Mouse (Mus musculus) midbrain, embryonic 13.5 days (tissue): ENCODE results near the gene 4930402F06Rik. TPM values are rescaled to one million over a fixed set of nuclear protein-coding genes. Genes with fewer than 3 reads are reported as not detected.

Experiments used
- ATAC-seq: fragments of 200-750 bp; cut with Nextera tagmentation; 2 replicates; pipeline ENCODE4 v1.8.0; 2017; ENCODE audit warnings: mild to moderate bottlenecking, moderate TSS enrichment, moderate library complexity
- H3K27ac ChIP-seq: fragments of 300-500 bp; sonication (generic); 2 replicates; pipeline ENCODE4 v1.5.1; 2015; ENCODE audit warnings: inconsistent platforms, mild to moderate bottlenecking, moderate library complexity
- H3K27me3 ChIP-seq: fragments of 300-500 bp; sonication (generic); 2 replicates; pipeline ENCODE4 v1.6.1; 2015; ENCODE audit warnings: mild to moderate bottlenecking, inconsistent platforms
- H3K36me3 ChIP-seq: fragments of 300-500 bp; sonication (generic); 2 replicates; pipeline ENCODE4 v1.6.1; 2015; ENCODE audit warnings: mild to moderate bottlenecking, inconsistent platforms
- H3K4me1 ChIP-seq: fragments of 300-500 bp; sonication (generic); replicated peaks from 2 replicates; pipeline ENCODE4 v1.6.1; 2015; ENCODE audit warnings: inconsistent platforms
- H3K4me2 ChIP-seq: fragments of 300-500 bp; sonication (generic); replicated peaks from 2 replicates; pipeline ENCODE4 v1.6.1; 2015; ENCODE audit warnings: moderate library complexity, mild to moderate bottlenecking, inconsistent platforms
- H3K4me3 ChIP-seq: fragments of 300-500 bp; sonication (generic); replicated peaks from 2 replicates; pipeline ENCODE4 v1.5.1; 2015; ENCODE audit warnings: mild to moderate bottlenecking, inconsistent platforms
- H3K9ac ChIP-seq: fragments of 300-500 bp; sonication (generic); replicated peaks from 2 replicates; pipeline ENCODE4 v1.6.1; 2015; ENCODE audit warnings: mild to moderate bottlenecking, inconsistent platforms
- H3K9me3 ChIP-seq: fragments of 300-500 bp; sonication (generic); 2 replicates; pipeline ENCODE4 v1.6.1; 2016; ENCODE audit warnings: mild to moderate bottlenecking, inconsistent platforms
- WGBS: fragments of 180-500 bp; shearing (Covaris S2); methylation state at CpG from one replicate; pipeline ENCODE4 v1.1.7; 2015; 5-methylcytosine and 5-hydroxymethylcytosine counted together
- polyA plus RNA-seq: library from polyadenylated mRNA; unstranded; fragments of >200 nt; fragmentation: Nextera tagmentation; extraction: Ambion mirVana; gene quantifications from 2 replicates; pipeline ENCODE4 v1.2.1, GENCODE M21; 2015

The 4930402F06Rik gene
- polyA plus RNA-seq, 1 experiment from 2014 or later, result not detected

- no peaks in the 10 kb centered on the region for H3K36me3 ChIP-seq
- peaks cover 20% of the 10 kb centered on the region for H3K4me1 ChIP-seq
- H3K9ac ChIP-seq, result peak within 1 kb of the TSS; percentile 76
- peak within 1 kb of the TSS; percentile 74 for H3K4me3 ChIP-seq
- ATAC-seq, result peak; percentile 99
- H3K27ac ChIP-seq, result peak within 1 kb of the TSS; percentile 65
- H3K4me2 ChIP-seq, result peak within 1 kb of the TSS; percentile 98
- H3K27me3 ChIP-seq, result no peaks in the 10 kb centered on the region; the same call in 1 of the 2 replicates
- WGBS, result under 1% methylated on average over 45 of the region's 45 CpGs
- no peaks in the 10 kb centered on the region for H3K9me3 ChIP-seq
Measured at GRCm38 (mm10) chr2:35336388-35337280, 60.3 kb downstream of the 4930402F06Rik start, which contains the start of gene Stom. TSS of gene Stom (minus strand) at chr2:35336976.

- 2% methylated on average over 7 of the region's 7 CpGs for WGBS
- peak overlapping the region; percentile 76; the same call in 1 of the 2 replicates for H3K9ac ChIP-seq
- ATAC-seq, result no peak
Measured at GRCm38 (mm10) chr2:35335620-35336019, 61.4 kb downstream of the 4930402F06Rik start.

DNA sequence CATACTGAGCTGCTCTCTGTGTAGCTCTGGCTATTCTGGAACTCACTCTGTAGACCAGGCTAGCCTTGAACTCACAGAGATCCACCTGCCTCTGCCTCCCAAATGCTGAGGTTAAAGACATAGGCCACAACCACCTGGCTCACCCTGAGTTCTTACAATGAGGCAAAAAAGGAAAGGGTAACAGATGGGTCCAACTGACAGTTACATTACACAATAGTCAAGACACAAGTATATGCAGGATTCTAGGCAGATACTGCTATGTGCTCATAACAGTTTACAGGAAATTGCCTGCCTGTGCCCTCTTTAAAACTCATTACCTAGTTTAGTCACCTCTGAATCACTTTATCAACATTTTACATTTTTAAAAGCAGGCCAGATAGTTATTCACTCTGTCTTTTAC lies 63.3 kb downstream of the 4930402F06Rik start:
- Histone ChIP-seq H3K4me1 (peaks cover 20% of the 10 kb centered on the region), H3K9me3 (no peaks in the 10 kb centered on the region), H3K27ac (no peak overlapping the region), H3K36me3 (no peaks in the 10 kb centered on the region), H3K4me3 (no peak overlapping the region), H3K9ac (no peak overlapping the region), H3K4me2 (no peak overlapping the region), H3K27me3 (peaks cover 4% of the 10 kb centered on the region; the same call in 1 of the 2 replicates)
- no peak for ATAC-seq

More at GRCm38 (mm10) chr2:35335620-35336019, 61.4 kb downstream of the 4930402F06Rik start:
- Histone ChIP-seq H3K4me3 (peak overlapping the region; percentile 74), H3K27me3 (no peaks in the 10 kb centered on the region; the same call in 1 of the 2 replicates), H3K36me3 (no peaks in the 10 kb centered on the region), H3K4me2 (peak overlapping the region; percentile 98), H3K9me3 (no peaks in the 10 kb centered on the region), H3K27ac (no peak overlapping the region), H3K4me1 (peaks cover 20% of the 10 kb centered on the region)

DNA sequence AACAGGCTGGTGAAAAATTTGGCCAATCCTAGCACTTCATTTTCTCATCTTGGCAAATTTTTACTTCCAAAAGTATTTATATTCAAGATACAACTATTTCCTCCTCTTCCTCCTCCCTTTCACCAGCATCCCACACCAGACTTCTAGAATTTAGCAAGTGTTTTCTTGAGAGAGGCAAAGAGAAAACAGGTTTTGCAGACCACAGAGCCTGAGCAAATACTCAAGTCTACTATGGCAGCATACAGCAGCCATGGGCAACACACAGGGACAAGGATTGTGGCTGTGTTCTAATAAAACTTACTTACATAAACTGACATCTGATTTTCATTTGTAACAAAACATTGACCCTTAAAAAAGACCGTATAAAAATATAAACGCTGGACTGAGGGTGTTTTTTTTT lies 65.8 kb downstream of the 4930402F06Rik start:
- 78% methylated on average over 2 of the region's 2 CpGs for WGBS
- no peak for ATAC-seq
- Histone ChIP-seq H3K27me3 (peaks cover 15% of the 10 kb centered on the region), H3K9ac (no peak overlapping the region), H3K4me2 (no peak overlapping the region), H3K4me3 (no peak overlapping the region), H3K9me3 (no peaks in the 10 kb centered on the region), H3K36me3 (no peaks in the 10 kb centered on the region), H3K4me1 (peaks cover 18% of the 10 kb centered on the region), H3K27ac (no peak overlapping the region)

DNA sequence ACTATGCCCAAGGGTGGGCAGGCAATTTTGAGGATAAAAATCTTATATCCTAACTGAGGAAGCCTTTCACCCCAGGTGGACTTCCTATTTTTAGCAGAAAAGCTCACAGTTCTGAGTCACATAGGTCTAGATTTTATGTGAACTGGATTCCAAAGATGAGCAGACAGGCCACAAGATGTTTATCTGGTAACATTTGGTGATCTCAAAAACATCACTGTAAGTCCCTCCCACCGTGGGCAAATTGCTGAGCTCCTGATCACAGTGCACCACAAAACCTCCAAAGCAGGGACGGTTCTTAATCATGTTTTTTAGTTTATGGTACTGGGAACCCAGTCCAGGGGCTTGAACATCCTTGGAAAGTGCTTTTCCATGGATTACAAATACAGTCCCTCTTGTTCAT lies 67.9 kb downstream of the 4930402F06Rik start:
- Histone ChIP-seq H3K4me3 (no peak overlapping the region), H3K9ac (no peak overlapping the region), H3K9me3 (no peaks in the 10 kb centered on the region), H3K27ac (no peak overlapping the region), H3K27me3 (peaks cover 27% of the 10 kb centered on the region), H3K4me1 (peaks cover 8% of the 10 kb centered on the region), H3K36me3 (no peaks in the 10 kb centered on the region), H3K4me2 (no peak overlapping the region)
- WGBS, result 89% methylated on average over 2 of the region's 2 CpGs
- no peak for ATAC-seq

DNA sequence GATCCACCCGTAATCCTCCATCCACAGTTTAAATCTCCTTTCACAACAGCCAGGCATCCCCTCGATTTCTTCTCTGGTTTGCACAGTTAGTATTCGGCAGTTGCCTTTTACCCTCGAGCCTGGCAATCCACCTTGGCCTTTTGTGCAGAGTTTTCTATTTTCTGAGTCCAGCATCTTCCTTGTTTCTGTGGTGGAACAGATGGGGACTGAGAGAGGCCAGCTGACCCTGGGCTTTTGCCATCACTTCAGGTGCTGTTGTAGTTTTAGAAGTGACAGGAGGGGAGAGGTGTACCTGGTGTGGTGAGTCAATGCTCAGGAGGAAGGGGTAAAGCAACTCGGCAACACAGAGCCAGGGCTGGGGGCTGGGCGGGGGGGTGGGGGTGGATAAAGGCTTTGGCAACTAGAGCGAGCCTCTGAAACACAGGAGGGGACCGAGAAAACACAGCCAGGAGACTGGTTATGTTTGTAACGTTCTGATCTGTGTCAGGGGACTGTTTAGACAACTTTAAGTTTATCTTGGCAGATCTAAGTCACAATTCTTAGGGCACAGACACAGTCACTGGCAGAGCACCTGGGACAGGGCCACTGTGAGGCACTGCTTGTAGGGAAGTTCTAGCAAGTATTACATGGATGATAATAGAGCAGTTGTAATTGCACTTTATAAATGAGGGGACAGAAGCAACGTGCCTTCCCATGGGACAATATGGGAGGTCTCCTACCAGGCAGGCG lies 68.7 kb downstream of the 4930402F06Rik start:
- Histone ChIP-seq H3K9ac (no peak overlapping the region), H3K4me1 (peaks cover 8% of the 10 kb centered on the region), H3K4me3 (no peak overlapping the region), H3K27ac (no peak overlapping the region), H3K4me2 (no peak overlapping the region), H3K36me3 (no peaks in the 10 kb centered on the region), H3K9me3 (no peaks in the 10 kb centered on the region), H3K27me3 (peaks cover 34% of the 10 kb centered on the region)
- ATAC-seq, result no peak
- 31% methylated on average over 11 of the region's 11 CpGs for WGBS

DNA sequence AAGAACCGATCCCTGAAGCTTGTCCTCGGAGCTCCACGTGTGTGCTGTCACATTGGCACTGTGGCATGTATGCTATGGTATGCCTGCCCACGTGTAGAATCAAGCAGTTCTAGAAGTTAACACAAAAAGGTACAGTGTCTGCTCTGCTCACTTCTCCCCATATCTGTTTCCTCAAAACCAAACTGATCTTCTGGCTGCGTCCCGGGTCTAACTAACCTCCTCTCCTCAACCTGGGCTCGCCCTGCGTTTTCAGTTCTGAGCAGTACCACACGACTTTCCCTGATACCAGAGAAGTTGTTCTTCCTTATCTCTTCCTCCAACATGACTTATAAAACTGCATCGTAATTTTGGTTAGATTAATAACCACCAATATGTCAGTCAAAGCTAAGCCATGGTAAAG lies 69.4 kb downstream of the 4930402F06Rik start:
- Histone ChIP-seq H3K9ac (no peak overlapping the region), H3K4me2 (no peak overlapping the region), H3K4me3 (no peak overlapping the region), H3K27me3 (peaks cover 34% of the 10 kb centered on the region), H3K36me3 (no peaks in the 10 kb centered on the region), H3K27ac (no peak overlapping the region), H3K9me3 (no peaks in the 10 kb centered on the region), H3K4me1 (peaks cover 11% of the 10 kb centered on the region)
- ATAC-seq, result no peak
- 61% methylated on average over 10 of the region's 10 CpGs for WGBS

GRCm38 (mm10) chr2:35326931-35327330 lies 70.0 kb downstream of the 4930402F06Rik start:
- Histone ChIP-seq H3K9ac (no peak overlapping the region), H3K27me3 (peaks cover 34% of the 10 kb centered on the region), H3K36me3 (no peaks in the 10 kb centered on the region), H3K4me1 (peaks cover 15% of the 10 kb centered on the region), H3K4me3 (no peak overlapping the region), H3K27ac (no peak overlapping the region), H3K4me2 (no peak overlapping the region), H3K9me3 (no peaks in the 10 kb centered on the region)
- ATAC-seq, result no peak
- WGBS, result 46% methylated on average over 1 of the region's 1 CpGs

DNA sequence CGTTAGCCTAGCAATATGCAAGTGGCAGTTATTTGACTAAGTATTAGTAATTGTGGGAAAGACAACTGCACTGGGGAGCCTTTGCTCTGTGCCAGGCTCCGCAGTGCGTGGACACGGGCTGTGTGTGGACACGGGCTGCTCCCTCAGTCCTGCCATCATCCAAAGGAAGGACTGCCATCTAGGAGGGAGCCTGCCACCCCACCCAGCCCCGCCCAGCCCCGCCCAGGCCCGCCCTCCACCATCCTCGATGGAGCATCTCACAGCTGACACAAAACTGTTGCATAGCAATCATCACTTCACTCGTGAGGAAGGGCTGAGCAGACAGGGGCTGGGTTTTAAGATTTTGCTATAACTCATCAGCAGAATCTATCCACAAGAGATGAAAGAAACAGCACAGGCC lies 71.0 kb downstream of the 4930402F06Rik start:
- Histone ChIP-seq H3K9me3 (no peaks in the 10 kb centered on the region), H3K27me3 (peaks cover 34% of the 10 kb centered on the region), H3K9ac (no peak overlapping the region), H3K4me1 (peaks cover 15% of the 10 kb centered on the region), H3K4me2 (no peak overlapping the region), H3K36me3 (no peaks in the 10 kb centered on the region), H3K4me3 (no peak overlapping the region), H3K27ac (no peak overlapping the region)
- ATAC-seq, result no peak
- WGBS, result 72% methylated on average over 10 of the region's 10 CpGs

Other genes starting within 250 kb of the 4930402F06Rik start
- gene Rab14, start 196.1 kb downstream of the 4930402F06Rik start, polyA plus RNA-seq, result 419 and 463 TPM in 2 replicates
- gene Gsn, start 140.8 kb downstream of the 4930402F06Rik start, polyA plus RNA-seq, result 14.1 and 18.0 TPM in 2 replicates
- gene Stom, start 60.2 kb downstream of the 4930402F06Rik start, polyA plus RNA-seq, result 9.4 and 9.7 TPM in 2 replicates
- not detected in 2 replicates for gene 4930568D16Rik, start 29.4 kb downstream of the 4930402F06Rik start, polyA plus RNA-seq
- gene Ggta1, start 66.1 kb upstream of the 4930402F06Rik start, polyA plus RNA-seq, result 4.8 and 5.0 TPM in 2 replicates
- gene Dab2ip, start 161.1 kb upstream of the 4930402F06Rik start, polyA plus RNA-seq, result 36.2 and 36.3 TPM in 2 replicates